Mouse (Mus musculus) retina, embryonic 14.5 days (tissue): ENCODE results near the gene Noxred1.
A peak's percentile ranks its signal among the peaks of the same experiment; 100 is the strongest.
"Not testable (repeated sequence)": the region's sequence is repeated elsewhere in the genome, so short reads cannot be mapped to it uniquely, and the experiment has no call there.

Experiments used
- DNase-seq: peaks from one replicate; pipeline ENCODE4 v3.0.0-alpha.2; 2015; ENCODE audit warnings: low spot score

The Noxred1 gene

GRCm38 (mm10) chr12:87238632-87239031 lies at the start of gene Noxred1:
TSS of gene Noxred1 (minus strand) at chr12:87238732.
- DNase-seq: no peak

GRCm38 (mm10) chr12:87284726-87285125 lies 46.2 kb upstream of the Noxred1 start:
- DNase-seq: no peak

- DNase-seq: no peak
Measured at GRCm38 (mm10) chr12:87284268-87284667, 45.7 kb upstream of the Noxred1 start.

GRCm38 (mm10) chr12:87283706-87284105 lies 45.2 kb upstream of the Noxred1 start:
- DNase-seq: no peak

- no peak for DNase-seq
Measured at GRCm38 (mm10) chr12:87282743-87283142, 44.2 kb upstream of the Noxred1 start.

- no peak for DNase-seq
Measured at GRCm38 (mm10) chr12:87281766-87282165, 43.2 kb upstream of the Noxred1 start.

- no peak for DNase-seq
Measured at GRCm38 (mm10) chr12:87279879-87280278, 41.3 kb upstream of the Noxred1 start.

GRCm38 (mm10) chr12:87279350-87279749 lies 40.8 kb upstream of the Noxred1 start:
- no peak for DNase-seq

- peak; percentile 57 for DNase-seq
Measured at GRCm38 (mm10) chr12:87278118-87278730, 39.7 kb upstream of the Noxred1 start.

GRCm38 (mm10) chr12:87277251-87277650 lies 38.7 kb upstream of the Noxred1 start:
- DNase-seq: not testable (repeated sequence)

- no peak for DNase-seq
Measured at GRCm38 (mm10) chr12:87274853-87275831, 36.6 kb upstream of the Noxred1 start.

- peak; percentile 58 for DNase-seq
Measured at GRCm38 (mm10) chr12:87267682-87268081, 29.1 kb upstream of the Noxred1 start.

- DNase-seq: no peak
Measured at GRCm38 (mm10) chr12:87266827-87267603, 28.5 kb upstream of the Noxred1 start.

- DNase-seq: peak; percentile 98
Measured at GRCm38 (mm10) chr12:87266108-87266826, 27.7 kb upstream of the Noxred1 start, which contains the start of the genes Vipas39 and Ahsa1. TSS of gene Vipas39 (minus strand) at chr12:87266256. TSS of gene Ahsa1 (plus strand) at chr12:87266479.

GRCm38 (mm10) chr12:87265444-87265843 lies 26.9 kb upstream of the Noxred1 start:
- DNase-seq: no peak

- no peak for DNase-seq
Measured at GRCm38 (mm10) chr12:87260562-87260961, 22.0 kb upstream of the Noxred1 start.

- no peak for DNase-seq
Measured at GRCm38 (mm10) chr12:87256629-87257028, 18.1 kb upstream of the Noxred1 start.

- DNase-seq: no peak
Measured at GRCm38 (mm10) chr12:87253878-87254277, 15.3 kb upstream of the Noxred1 start.

- no peak for DNase-seq
Measured at GRCm38 (mm10) chr12:87250161-87250560, 11.6 kb upstream of the Noxred1 start.

- DNase-seq: no peak
Measured at GRCm38 (mm10) chr12:87236882-87237483, 1.5 kb downstream of the Noxred1 start.

GRCm38 (mm10) chr12:87230379-87230895 lies 8.1 kb downstream of the Noxred1 start:
- no peak for DNase-seq
